Mouse (Mus musculus): ENCODE data around the gene 4930415O20Rik.

DNA sequence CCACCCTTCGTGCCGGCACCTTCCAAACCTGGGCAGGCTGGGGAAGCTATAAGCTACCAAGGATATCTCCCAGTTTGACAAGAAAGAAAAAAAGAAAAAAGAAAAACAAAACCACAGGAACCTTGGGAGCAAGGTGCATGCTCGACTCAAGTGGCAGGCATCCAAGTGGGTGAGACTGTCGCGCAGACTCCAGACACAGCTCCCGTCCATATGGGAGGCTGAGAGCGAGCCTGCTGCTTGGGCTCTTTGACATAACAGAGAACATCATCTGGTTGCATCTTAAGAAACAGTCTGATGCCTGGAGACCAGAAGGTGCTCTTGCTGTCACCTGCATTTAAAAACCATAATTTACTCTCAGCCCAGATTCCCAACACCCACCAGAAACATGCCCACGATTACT is 11.6 kb downstream of the 4930415O20Rik start:
- TF ChIP-seq CTCF (IDR thresholded peaks at IDR 0.05) (no peak), EP300 (IDR thresholded peaks at IDR 0.05) (no peak)
